Mouse (Mus musculus) E14TG2a.4 (cell line): ENCODE measurements at regions not wholly inside any gene's neighbourhood (a gene's known extent, or its start where the extent isn't known, plus 50 kb on each side); places are given as distances from the start of the nearest gene placed in this dataset.
A peak's percentile ranks its signal among the peaks of the same experiment; 100 is the strongest.
"Not testable (repeated sequence)": the region's sequence is repeated elsewhere in the genome, so short reads cannot be mapped to it uniquely, and the experiment has no call there.

ENCODE experiments used
- H3K27me3 ChIP-seq: 2 replicates; pipeline ENCODE4 v1.6.1; 2014; ENCODE audit warnings: low read length, control low read depth; ENCODE audit not compliant: insufficient read depth
- H3K36me3 ChIP-seq: 2 replicates; pipeline ENCODE4 v1.6.1; 2014; ENCODE audit warnings: low read length, control low read depth; ENCODE audit not compliant: insufficient read depth
- H3K4me1 ChIP-seq: replicated peaks from 2 replicates; pipeline ENCODE4 v1.6.1; 2014; ENCODE audit warnings: low read depth, low read length, control low read depth
- H3K4me3 ChIP-seq: replicated peaks from 2 replicates; pipeline ENCODE4 v1.5.1; 2014; ENCODE audit warnings: mild to moderate bottlenecking, low read length
- H3K9me3 ChIP-seq: 2 replicates; pipeline ENCODE4 v1.6.1; 2014; ENCODE audit warnings: low read length, control low read depth
- CTCF ChIP-seq: conservative IDR thresholded peaks from 2 replicates; pipeline ENCODE4 v1.5.1; 2014; ENCODE audit warnings: low read length
- NANOG ChIP-seq: IDR thresholded peaks from 2 replicates; pipeline ENCODE4 v1.6.1; 2014; ENCODE audit warnings: borderline replicate concordance, low read length, mixed read lengths
- POU5F1 ChIP-seq: IDR thresholded peaks from 2 replicates; pipeline ENCODE4 v1.6.1; 2014; ENCODE audit warnings: low read length, borderline replicate concordance

- Histone ChIP-seq H3K27me3 (no peaks in the 10 kb centered on the region), H3K36me3 (no peaks in the 10 kb centered on the region), H3K4me3 (no peak overlapping the region), H3K9me3 (peaks cover 15% of the 10 kb centered on the region), H3K4me1 (peaks cover 16% of the 10 kb centered on the region)
- no peak for TF ChIP-seq CTCF
- peak; percentile 80; the same call in 1 of the 2 replicates for TF ChIP-seq NANOG
Observed at GRCm38 (mm10) chr12:15455744-15456143, 361.0 kb downstream of the Trib2 start.

- H3K36me3 ChIP-seq, result no peaks in the 10 kb centered on the region
- no peaks in the 10 kb centered on the region for H3K27me3 ChIP-seq
- H3K4me3 ChIP-seq, result no peak overlapping the region
- TF ChIP-seq POU5F1 (peak; percentile 56; the same call in 1 of the 2 replicates), NANOG (0 out of 2 replicates have a peak, but pooled peaks have one; percentile 60), CTCF (no peak)
- H3K4me1 ChIP-seq, result peaks cover 8% of the 10 kb centered on the region
- peaks cover 16% of the 10 kb centered on the region for H3K9me3 ChIP-seq
Observed at GRCm38 (mm10) chr12:15449484-15449883, 367.2 kb downstream of the Trib2 start.

DNA sequence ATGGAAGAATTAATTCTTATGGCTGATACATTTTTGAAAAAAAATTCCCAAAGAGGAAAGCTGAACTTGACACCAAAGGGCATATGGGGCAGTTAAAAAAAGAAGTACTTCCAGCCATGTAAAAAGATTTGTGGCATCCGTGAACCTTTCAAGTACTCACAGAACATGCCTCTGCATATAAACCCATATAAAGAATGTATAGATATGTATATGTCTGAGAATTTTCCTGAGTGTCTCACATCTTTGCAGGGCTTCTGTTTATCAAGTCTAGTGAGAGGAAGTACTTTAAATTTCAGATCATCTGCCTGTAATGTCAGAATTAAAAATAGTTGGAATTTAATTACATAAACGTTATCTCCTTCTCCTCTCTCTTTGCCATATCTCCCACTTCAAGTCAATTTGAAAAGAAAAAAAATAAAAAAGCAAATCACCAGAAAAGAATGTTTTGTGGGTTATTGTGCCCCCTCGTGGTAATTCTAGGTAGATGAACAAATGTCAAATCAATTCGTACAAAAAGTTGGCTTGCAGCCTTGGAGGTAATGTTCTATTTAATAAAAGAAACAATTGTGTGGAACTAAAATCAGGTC lies 400.4 kb downstream of the Trib2 start:
- Histone ChIP-seq H3K4me3 (no peak overlapping the region), H3K9me3 (no peaks in the 10 kb centered on the region), H3K4me1 (no peaks in the 10 kb centered on the region), H3K27me3 (0 out of 2 replicates have a peak, but pooled peaks cover 4% of the 10 kb centered on the region), H3K36me3 (no peaks in the 10 kb centered on the region)
- no peak for TF ChIP-seq NANOG
- peak; percentile 41 for TF ChIP-seq CTCF
- TF ChIP-seq POU5F1, result no peak

- Histone ChIP-seq H3K4me3 (no peak overlapping the region), H3K36me3 (no peaks in the 10 kb centered on the region), H3K9me3 (no peaks in the 10 kb centered on the region), H3K4me1 (no peaks in the 10 kb centered on the region), H3K27me3 (no peaks in the 10 kb centered on the region)
- TF ChIP-seq CTCF (no peak), POU5F1 (no peak), NANOG (no peak)
Observed at GRCm38 (mm10) chr12:15410419-15410818, 406.3 kb downstream of the Trib2 start.

DNA sequence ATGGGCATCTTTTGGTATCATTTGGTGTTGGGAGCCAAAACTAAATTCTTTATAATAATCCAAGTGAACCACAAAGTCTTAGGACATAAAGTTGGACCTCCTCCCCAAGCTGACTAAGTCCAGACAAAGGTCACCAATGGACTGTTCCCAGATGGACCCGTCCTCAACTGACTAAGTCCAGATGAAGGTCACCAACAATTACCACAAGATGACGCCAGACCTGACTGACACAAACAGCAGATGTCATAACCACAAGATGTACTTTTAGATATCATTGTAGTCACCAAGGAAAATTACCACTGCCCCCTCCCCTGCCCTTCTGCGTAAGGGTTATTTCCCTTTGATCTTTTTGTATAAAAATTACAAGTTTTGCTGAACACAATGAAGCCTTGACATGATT lies 409.1 kb downstream of the Trib2 start:
- H3K4me3 ChIP-seq, H3K27me3 ChIP-seq, H3K4me1 ChIP-seq, H3K36me3 ChIP-seq, H3K9me3 ChIP-seq: not testable (repeated sequence)

DNA sequence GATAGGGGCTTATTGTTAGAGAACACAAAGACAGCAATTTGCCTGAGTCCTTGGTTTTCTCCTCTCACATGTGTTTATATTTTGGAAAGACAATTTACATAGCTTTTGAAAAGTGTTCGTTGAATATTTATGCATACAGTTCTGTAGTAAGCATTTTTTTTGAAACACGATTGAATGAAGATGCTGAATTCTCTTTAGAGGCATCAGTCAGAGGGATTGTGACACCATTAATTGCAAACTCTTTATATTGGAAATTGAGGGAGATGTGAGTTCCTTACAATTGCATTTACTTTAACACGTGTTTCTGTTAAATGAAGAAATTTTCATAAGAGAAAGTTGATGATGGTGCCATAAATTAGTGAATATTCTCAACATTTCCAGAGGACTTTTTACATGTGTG lies 424.1 kb downstream of the Trib2 start:
- Histone ChIP-seq H3K9me3 (no peaks in the 10 kb centered on the region), H3K4me3 (no peak overlapping the region), H3K27me3 (no peaks in the 10 kb centered on the region), H3K4me1 (no peaks in the 10 kb centered on the region), H3K36me3 (no peaks in the 10 kb centered on the region)
- no peak for TF ChIP-seq POU5F1
- no peak for TF ChIP-seq CTCF
- no peak for TF ChIP-seq NANOG

- H3K9me3 ChIP-seq, result no peaks in the 10 kb centered on the region
- TF ChIP-seq NANOG, result no peak
- no peak for TF ChIP-seq POU5F1
- H3K36me3 ChIP-seq, result no peaks in the 10 kb centered on the region
- H3K4me1 ChIP-seq, result no peaks in the 10 kb centered on the region
- no peaks in the 10 kb centered on the region for H3K27me3 ChIP-seq
- no peak overlapping the region for H3K4me3 ChIP-seq
Observed at GRCm38 (mm10) chr12:15388574-15388973, 428.1 kb downstream of the Trib2 start.

DNA sequence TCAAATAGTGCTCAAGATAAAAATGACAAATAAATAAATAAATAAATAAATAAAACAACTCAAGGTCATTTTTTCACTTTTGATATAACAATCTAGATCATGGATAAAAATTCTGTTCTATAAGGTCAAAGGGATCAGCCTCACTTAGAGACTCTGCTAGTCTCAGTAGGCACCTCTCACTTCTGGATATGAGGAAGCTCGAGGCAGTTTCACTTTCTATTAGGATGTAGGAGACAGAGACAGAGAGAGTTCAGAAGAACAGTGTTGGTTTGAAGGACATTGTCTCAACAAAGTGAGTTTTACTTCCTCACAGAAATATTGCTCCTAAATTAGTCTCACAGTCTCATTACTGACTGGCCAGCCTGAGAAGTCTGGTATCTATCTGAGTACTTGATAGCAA lies 458.9 kb downstream of the Trib2 start:
- Histone ChIP-seq H3K9me3 (no peaks in the 10 kb centered on the region), H3K36me3 (no peaks in the 10 kb centered on the region), H3K4me1 (no peaks in the 10 kb centered on the region), H3K27me3 (no peaks in the 10 kb centered on the region), H3K4me3 (no peak overlapping the region)
- no peak for TF ChIP-seq CTCF
- no peak for TF ChIP-seq POU5F1
- TF ChIP-seq NANOG, result no peak

DNA sequence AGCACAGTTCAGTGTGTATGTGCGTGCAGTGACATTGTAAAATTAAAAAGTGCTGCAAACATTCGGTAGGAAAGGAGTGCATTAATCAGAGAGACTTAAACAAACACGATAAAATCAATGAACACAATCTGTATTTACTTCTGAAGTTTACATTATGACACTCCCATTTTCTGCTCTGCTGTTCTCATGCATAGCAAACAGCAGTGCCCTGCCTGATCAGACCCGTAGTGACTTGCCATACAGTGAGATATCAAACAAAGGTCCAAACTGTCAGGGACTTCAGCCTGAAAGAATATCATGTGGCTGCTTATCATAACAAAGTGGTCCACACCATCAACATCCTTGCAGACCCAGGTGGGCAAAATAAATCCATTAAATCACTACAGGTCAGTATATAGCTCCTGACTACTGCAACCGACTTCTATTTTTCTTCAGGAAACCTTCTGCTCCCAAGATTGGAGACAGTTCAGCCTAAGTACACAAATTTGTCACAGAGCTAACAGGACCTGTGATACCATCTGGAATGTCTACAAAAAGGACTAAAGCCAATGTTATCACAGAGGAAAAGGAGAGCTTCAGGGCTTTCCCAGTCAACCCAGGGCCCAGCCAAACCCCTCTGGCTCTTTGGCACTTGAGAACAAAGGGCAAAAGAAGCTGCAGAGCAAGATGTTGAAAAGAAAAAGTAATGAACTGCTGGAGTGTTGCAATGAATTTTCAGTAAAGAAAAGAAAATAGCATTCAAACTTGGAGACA lies 495.8 kb downstream of the Trib2 start:
- no peaks in the 10 kb centered on the region for H3K36me3 ChIP-seq

More for the DNA sequence above, 495.8 kb downstream of the Trib2 start:
- H3K27me3 ChIP-seq, result no peaks in the 10 kb centered on the region
- H3K4me1 ChIP-seq, result no peaks in the 10 kb centered on the region
- no peak overlapping the region for H3K4me3 ChIP-seq
- no peaks in the 10 kb centered on the region for H3K9me3 ChIP-seq
- no peak for TF ChIP-seq CTCF
- TF ChIP-seq NANOG, result no peak
- TF ChIP-seq POU5F1, result no peak
